Mouse (Mus musculus) cerebellum, adult 2 months (tissue): Measurements from ENCODE around the gene Dhx30. TPM values are rescaled to one million over a fixed set of nuclear protein-coding genes. Genes with fewer than 3 reads are reported as not detected.
A peak's percentile ranks its signal among the peaks of the same experiment; 100 is the strongest.
"Not testable (repeated sequence)": the region's sequence is repeated elsewhere in the genome, so short reads cannot be mapped to it uniquely, and the experiment has no call there.

Experiments used
- DNase-seq, 2 experiments: peaks; one replicate each; pipeline ENCODE4 v3.0.0; 2021
- H3K27ac ChIP-seq: fragments of 200-500 bp; 2 replicates; pipeline ENCODE4 v1.5.1; 2012; ENCODE audit warnings: low read length, control low read depth, inconsistent platforms; ENCODE audit not compliant: insufficient read depth
- H3K27me3 ChIP-seq: fragments of 200-500 bp; 2 replicates; pipeline ENCODE4 v1.6.1; 2012; ENCODE audit warnings: inconsistent platforms, mild to moderate bottlenecking, low read length, moderate library complexity; ENCODE audit not compliant: control insufficient read depth, insufficient read depth
- H3K4me1 ChIP-seq: fragments of 200-500 bp; 2 replicates; pipeline ENCODE4 v1.6.1; 2011; ENCODE audit warnings: low read length; ENCODE audit not compliant: control insufficient read depth, insufficient read depth
- H3K4me3 ChIP-seq: fragments of 200-500 bp; replicated peaks from 2 replicates; pipeline ENCODE3; 2011; ENCODE audit warnings: mild to moderate bottlenecking, low read depth, low read length, control low read depth; ENCODE audit not compliant: insufficient read depth
- CTCF ChIP-seq: fragments of 200-500 bp; IDR thresholded peaks from 2 replicates; pipeline ENCODE4 v1.5.1; 2011; ENCODE audit warnings: low read depth, mild to moderate bottlenecking, control low read depth, low read length, moderate library complexity, borderline replicate concordance; ENCODE audit not compliant: insufficient read depth
- POLR2A ChIP-seq: fragments of 200-500 bp; IDR thresholded peaks from 2 replicates; pipeline ENCODE4 v1.6.1; 2011; ENCODE audit warnings: low read length, control low read depth, borderline replicate concordance; ENCODE audit not compliant: insufficient read depth
- WGBS: fragments of 180-500 bp; shearing (Covaris S2); methylation state at CpG from one replicate; pipeline ENCODE4 v1.1.7; 2018; 5-methylcytosine and 5-hydroxymethylcytosine counted together
- polyA plus RNA-seq: library from polyadenylated mRNA; depleted of rRNA; stranded (reverse); fragments of >200 nt; gene quantifications from 2 replicates; pipeline ENCODE4 v1.2.3, GENCODE M21; 2012

The Dhx30 gene
- polyA plus RNA-seq, 1 experiment, result 155 TPM

DNA sequence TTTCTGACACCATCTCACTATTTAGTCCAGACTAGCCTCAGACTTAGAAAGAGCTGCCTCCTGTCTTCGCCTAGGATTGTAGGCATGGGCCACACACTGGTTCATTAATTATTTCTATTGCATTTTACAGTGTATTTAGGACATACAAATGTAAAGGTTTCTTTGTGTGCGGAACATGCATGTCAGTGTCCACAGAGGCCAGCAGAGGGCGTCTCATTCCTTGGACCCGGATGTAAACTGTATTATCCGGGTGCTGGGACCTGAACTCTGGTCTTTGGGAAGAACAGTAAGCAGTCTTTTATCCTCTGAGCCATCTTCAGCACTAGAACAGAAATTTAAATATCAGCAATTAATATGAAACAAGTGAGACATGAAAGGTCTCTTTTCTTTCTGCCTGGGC, 16.5 kb upstream of the Dhx30 start:
- WGBS, result 80% methylated on average over 5 of the region's 5 CpGs
- TF ChIP-seq POLR2A, result no peak
- TF ChIP-seq CTCF, result no peak

DNA sequence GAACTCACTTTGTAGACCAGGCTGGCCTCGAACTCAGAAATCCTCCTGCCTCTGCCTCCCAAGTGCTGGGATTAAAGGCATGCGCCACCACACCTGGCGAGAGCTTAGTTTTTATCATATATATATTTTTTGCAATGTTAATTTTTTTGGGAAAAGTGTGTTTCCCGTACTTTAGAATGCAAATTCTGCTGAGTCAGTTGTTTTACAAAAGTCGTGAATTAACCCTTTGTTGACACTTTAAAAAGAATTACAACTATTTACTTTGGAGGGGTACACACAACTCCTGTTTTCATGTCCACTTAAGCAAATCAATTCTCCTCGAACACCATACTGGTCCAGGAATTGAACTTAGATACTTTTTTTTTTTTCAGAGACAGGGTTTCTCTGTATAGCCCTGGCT, 15.3 kb upstream of the Dhx30 start:
- Histone ChIP-seq H3K27me3 (no peaks in the 10 kb centered on the region), H3K4me3 (no peak overlapping the region), H3K4me1 (no peaks in the 10 kb centered on the region; the same call in 1 of the 2 replicates), H3K27ac (no peak overlapping the region)
- TF ChIP-seq CTCF (no peak), POLR2A (no peak)
- 56% methylated on average over 6 of the region's 6 CpGs for WGBS
- no peak for DNase-seq

More for the DNA sequence above, 16.5 kb upstream of the Dhx30 start:
- Histone ChIP-seq H3K4me1 (no peaks in the 10 kb centered on the region; the same call in 1 of the 2 replicates), H3K27ac (no peak overlapping the region), H3K27me3 (no peaks in the 10 kb centered on the region), H3K4me3 (no peak overlapping the region)
- DNase-seq, result no peak

DNA sequence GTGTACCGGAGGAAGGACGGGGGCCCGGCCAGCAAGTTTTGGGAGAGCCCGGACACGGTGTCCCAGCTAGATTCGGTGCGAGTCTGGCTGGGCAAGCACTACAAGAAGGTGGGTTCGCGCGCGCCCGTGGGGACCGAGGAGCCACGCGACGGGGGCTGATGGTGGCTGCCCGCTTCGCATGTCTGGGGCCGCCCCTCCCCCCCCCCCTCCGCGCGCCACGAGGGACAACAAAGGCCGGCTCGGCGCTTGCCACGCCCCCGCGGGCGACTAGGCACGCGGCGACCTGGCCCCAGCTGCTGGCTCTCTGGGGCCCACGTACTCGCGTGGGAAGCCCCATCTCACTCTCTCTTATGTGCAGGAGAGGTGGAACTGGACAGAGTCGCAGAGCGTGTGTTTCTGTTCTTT, 14.6 kb upstream of the Dhx30 start:
- WGBS, result under 1% methylated on average over 34 of the region's 38 CpGs
- DNase-seq, result no peak
- Histone ChIP-seq H3K4me1 (no peaks in the 10 kb centered on the region; the same call in 1 of the 2 replicates), H3K27ac (peak overlapping the region; percentile 23; the same call in 1 of the 2 replicates), H3K27me3 (no peaks in the 10 kb centered on the region), H3K4me3 (peak overlapping the region; percentile 78)
- TF ChIP-seq CTCF (no peak), POLR2A (no peak)

DNA sequence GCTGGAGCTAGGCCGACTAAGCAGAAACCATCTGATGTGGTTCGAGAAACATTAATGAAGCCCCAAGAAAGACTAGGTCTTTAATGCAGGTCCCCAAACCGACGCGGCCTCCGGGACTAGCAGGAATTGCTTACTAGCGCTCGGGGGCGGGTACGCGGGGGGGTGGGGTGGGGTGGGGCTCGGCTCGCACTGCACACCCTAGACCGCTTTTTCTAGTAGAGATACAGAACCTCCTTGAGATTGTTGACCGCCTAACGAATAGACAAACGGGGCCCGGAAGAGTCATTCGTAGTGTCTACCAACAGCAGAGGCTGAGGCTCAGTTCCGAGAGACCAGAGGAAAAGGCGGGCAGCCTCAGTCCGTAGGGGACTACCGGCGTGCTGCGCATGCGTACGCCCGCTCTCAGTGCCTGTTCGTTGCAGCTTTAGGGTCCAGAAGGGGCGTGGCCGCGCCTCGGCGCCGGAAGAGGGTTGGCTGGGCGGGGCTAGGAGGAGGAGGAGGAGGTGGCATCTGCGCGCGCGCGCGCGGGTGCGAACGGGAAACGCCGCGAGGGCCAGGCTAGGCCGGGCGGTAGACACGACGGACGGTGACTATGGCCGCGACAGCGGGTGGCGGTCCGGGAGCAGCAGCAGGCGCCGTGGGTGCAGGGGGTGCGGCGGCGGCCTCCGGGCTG, 14.0 kb upstream of the Dhx30 start:
- TF ChIP-seq CTCF, result no peak
- TF ChIP-seq POLR2A, result peak; percentile 96

DNA sequence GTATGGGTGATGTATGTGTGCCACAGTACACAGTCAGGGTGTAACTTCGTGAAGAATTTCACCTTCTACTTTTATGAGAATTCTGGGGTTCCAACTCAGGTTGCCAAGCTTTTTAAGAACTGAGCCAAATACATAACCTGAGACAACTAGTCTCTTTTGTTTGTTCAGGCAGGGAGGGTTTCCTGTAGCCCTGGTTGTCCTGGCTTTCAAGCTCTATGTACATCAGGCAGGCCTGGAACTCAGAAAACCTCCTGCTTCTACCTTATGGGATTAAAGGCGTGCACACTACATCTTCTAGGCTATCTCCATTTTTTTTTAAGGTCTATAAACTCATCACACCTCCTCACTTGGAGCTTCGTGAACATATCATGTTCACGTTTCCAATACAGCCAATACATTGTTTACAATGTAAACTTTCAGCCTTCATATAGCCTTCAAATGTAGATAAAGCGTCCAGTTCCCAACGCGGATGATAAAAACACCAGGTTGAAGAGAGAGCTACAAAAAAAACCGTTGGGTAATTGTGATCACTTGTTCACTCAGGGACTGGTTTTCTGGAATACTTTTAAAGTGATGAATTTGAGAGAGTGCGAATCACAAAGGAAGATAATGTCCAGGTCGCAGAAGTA, 13.4 kb upstream of the Dhx30 start:
- 28% methylated on average over 10 of the region's 10 CpGs for WGBS
- TF ChIP-seq CTCF (no peak), POLR2A (no peak)

More for the DNA sequence above, 14.0 kb upstream of the Dhx30 start:
- DNase-seq, result peak; percentile 99
- H3K27ac ChIP-seq, result peak overlapping the region; percentile 49
- H3K4me1 ChIP-seq, result no peaks in the 10 kb centered on the region; the same call in 1 of the 2 replicates
- H3K27me3 ChIP-seq, result no peaks in the 10 kb centered on the region
- peak overlapping the region; percentile 78 for H3K4me3 ChIP-seq
- WGBS, result under 1% methylated on average over 64 of the region's 64 CpGs

DNA sequence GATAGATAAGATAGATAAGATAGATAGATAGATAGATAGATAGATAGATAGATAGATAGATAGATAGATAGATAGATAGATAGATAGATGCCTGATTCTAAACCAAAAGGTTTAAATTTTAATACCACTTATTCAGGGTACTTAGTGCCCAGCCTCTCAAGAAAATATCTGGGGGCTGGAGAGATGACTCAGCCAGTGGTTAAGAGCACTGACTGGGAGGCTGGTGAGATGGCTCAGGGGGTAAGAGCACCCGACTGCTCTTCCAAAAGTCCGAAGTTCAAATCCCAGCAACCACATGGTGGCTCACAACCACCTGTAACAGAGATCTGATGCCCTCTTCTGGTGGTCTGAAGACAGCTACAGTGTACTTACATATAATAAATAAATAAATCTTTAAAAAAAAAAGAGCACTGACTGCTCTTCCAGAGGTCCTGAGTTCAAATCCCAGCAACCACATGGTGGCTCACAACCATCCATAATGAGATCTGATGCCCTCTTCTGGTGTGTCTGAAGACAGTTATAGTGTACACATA, 6.4 kb upstream of the Dhx30 start:
- not testable (repeated sequence) for H3K27ac ChIP-seq, H3K4me1 ChIP-seq, DNase-seq, H3K4me3 ChIP-seq, H3K27me3 ChIP-seq
- WGBS, result 55% methylated on average over 2 of the region's 2 CpGs

More for the DNA sequence above, 13.4 kb upstream of the Dhx30 start:
- H3K27me3 ChIP-seq, result no peaks in the 10 kb centered on the region
- peak overlapping the region; percentile 49; the same call in 1 of the 2 replicates for H3K27ac ChIP-seq
- H3K4me1 ChIP-seq, result no peaks in the 10 kb centered on the region; the same call in 1 of the 2 replicates
- peak overlapping the region; percentile 78 for H3K4me3 ChIP-seq
- DNase-seq, result no peak

DNA sequence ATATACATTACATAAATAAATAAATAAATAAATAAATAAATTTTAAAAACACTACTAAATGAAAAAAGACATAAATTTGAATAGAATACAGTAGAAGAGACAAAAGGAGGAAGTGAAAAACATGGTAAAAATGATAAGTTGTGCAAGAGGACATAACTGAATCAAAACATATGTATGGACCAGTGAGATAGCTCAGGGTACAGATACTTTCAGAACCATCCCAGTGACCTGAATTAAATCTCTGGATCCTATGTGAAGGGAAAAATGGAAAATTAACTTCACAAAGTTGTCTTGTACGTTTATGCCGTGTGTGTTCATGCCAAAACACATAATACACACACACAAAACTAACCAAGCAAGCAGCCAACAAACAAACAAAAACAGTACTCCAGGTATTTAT, 5.7 kb upstream of the Dhx30 start:
- WGBS, result 83% methylated on average over 2 of the region's 2 CpGs
- DNase-seq, result no peak
- Histone ChIP-seq H3K27ac (no peak overlapping the region), H3K4me3 (no peak overlapping the region), H3K4me1 (peaks cover 3% of the 10 kb centered on the region), H3K27me3 (no peaks in the 10 kb centered on the region)
- TF ChIP-seq POLR2A (no peak), CTCF (no peak)

DNA sequence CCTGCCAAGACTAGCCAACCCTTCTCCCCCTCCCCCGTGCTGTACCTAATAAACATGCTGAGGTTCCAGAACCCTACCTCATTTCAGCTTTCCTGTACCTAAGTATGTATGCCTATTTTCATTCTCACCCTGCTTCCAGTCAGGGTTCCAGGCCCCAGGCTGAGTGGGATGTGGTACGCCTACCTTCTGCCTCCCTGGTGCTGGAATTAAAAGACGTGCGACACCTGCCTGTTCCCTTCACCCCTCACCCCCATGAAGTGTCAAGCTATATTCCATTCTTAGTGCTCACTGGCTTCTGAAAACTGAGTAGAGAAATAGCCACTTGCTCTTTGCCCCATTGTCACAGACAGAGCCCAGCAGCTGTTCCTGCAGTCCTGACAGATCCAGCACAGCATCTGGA, 3.8 kb upstream of the Dhx30 start:
- no peak overlapping the region for H3K27ac ChIP-seq
- WGBS, result 72% methylated on average over 4 of the region's 4 CpGs
- no peak for DNase-seq

More for the DNA sequence above, 3.8 kb upstream of the Dhx30 start:
- H3K27me3 ChIP-seq, result no peaks in the 10 kb centered on the region
- no peak for TF ChIP-seq CTCF
- no peak for TF ChIP-seq POLR2A
- no peak overlapping the region for H3K4me3 ChIP-seq
- peaks cover 5% of the 10 kb centered on the region for H3K4me1 ChIP-seq
